ENCODE assay signal across 22 mouse cellular contexts in genomic region chr10:121116115-121116514, GRCm38 (mm10).
DNase-seq lines count a peak whose midpoint lies in the region; ATAC-seq lines count a peak whose summit lies in the region.
"Had no signal": no experiment of that assay in that cellular context is flagged by ENCODE, and none has a peak within 500 bp of the region (broad histone marks: within the 10 kb centered on the region; RNA-seq: fewer than 3 reads in every experiment).

No protein-coding gene starts in this region.

- H3K36me3 ChIP-seq in midbrain, embryonic 14.5 days (ENCODE audit: control insufficient read depth, insufficient read depth, low read length): no peaks in the 10 kb centered on the region
- no peaks in the 10 kb centered on the region for H3K36me3 ChIP-seq in midbrain, embryonic 16.5 days (ENCODE audit: control insufficient read depth, insufficient read depth, low read length)
- H3K36me3 ChIP-seq: embryonic facial prominence, embryonic 13.5 days; embryonic facial prominence, embryonic 15.5 days; forebrain, embryonic 10.5 days; forebrain, embryonic 12.5 days had no signal

- peak; percentile 23 for DNase-seq in midbrain, embryonic 14.5 days
- no peak for DNase-seq in left cerebral cortex, postnatal 25 days (ENCODE audit: low spot score in 2 of 2)
- DNase-seq in thymus, postnatal 36 days: no peak
- DNase-seq: adrenal gland, adult 2 months; adrenal gland, postnatal 10 days; adrenal gland, postnatal 25 days; cerebellum, adult 11 months; cerebellum, adult 18-20 months; cerebellum, adult 8-10 months; cerebellum, adult 9-11 months; cerebellum, postnatal 14 days; cerebellum, postnatal 36 days; embryo, embryonic 11 days had no signal

- intact Hi-C loops in left cerebral cortex, postnatal 25 days (cut with DNase I): no loop called here

- H3K4me2 ChIP-seq in midbrain, embryonic 14.5 days (ENCODE audit: low read length): no peak overlapping the region
- H3K4me2 ChIP-seq in midbrain, embryonic 16.5 days (ENCODE audit: low read length): no peak overlapping the region
- H3K4me2 ChIP-seq: embryonic facial prominence, embryonic 13.5 days; embryonic facial prominence, embryonic 15.5 days; forebrain, embryonic 12.5 days had no signal

- no peak overlapping the region for H3K9ac ChIP-seq in midbrain, embryonic 14.5 days (replicated peaks; ENCODE audit: low read length)
- H3K9ac ChIP-seq in midbrain, embryonic 16.5 days (ENCODE audit: low read depth, low read length): no peak overlapping the region
- H3K9ac ChIP-seq: embryonic facial prominence, embryonic 13.5 days; embryonic facial prominence, embryonic 15.5 days; forebrain, embryonic 12.5 days had no signal

- H3K9me3 ChIP-seq in midbrain, embryonic 14.5 days (ENCODE audit: control insufficient read depth, low read length): no peaks in the 10 kb centered on the region
- H3K9me3 ChIP-seq in midbrain, embryonic 16.5 days (replicated peaks; ENCODE audit: control insufficient read depth, low read length, poor library complexity, severe bottlenecking): no peaks in the 10 kb centered on the region
- H3K9me3 ChIP-seq: embryonic facial prominence, embryonic 13.5 days; forebrain, embryonic 12.5 days had no signal

- no peaks in the 10 kb centered on the region for H3K27me3 ChIP-seq in midbrain, embryonic 14.5 days (ENCODE audit: control insufficient read depth, insufficient read depth, low read length)
- H3K27me3 ChIP-seq in midbrain, embryonic 16.5 days (ENCODE audit: control insufficient read depth, insufficient read depth, low read depth, low read length): no peaks in the 10 kb centered on the region
- H3K27me3 ChIP-seq: embryonic facial prominence, embryonic 13.5 days; embryonic facial prominence, embryonic 15.5 days had no signal

- H3K27ac ChIP-seq in midbrain, embryonic 14.5 days (replicated peaks; ENCODE audit: low read depth, low read length): no peak overlapping the region
- H3K27ac ChIP-seq in midbrain, embryonic 16.5 days (ENCODE audit: low read length): no peak overlapping the region
- H3K27ac ChIP-seq: embryonic facial prominence, embryonic 13.5 days; embryonic facial prominence, embryonic 15.5 days; forebrain, embryonic 10.5 days; forebrain, embryonic 12.5 days had no signal

- H3K4me1 ChIP-seq in midbrain, embryonic 14.5 days (ENCODE audit: control insufficient read depth, insufficient read depth, low read length): no peaks in the 10 kb centered on the region
- H3K4me1 ChIP-seq in midbrain, embryonic 16.5 days (ENCODE audit: control insufficient read depth, insufficient read depth, low read length): no peaks in the 10 kb centered on the region
- H3K4me1 ChIP-seq: embryonic facial prominence, embryonic 13.5 days; embryonic facial prominence, embryonic 15.5 days; forebrain, embryonic 10.5 days; forebrain, embryonic 12.5 days had no signal

- ATAC-seq in midbrain, embryonic 14.5 days (ENCODE audit: low FRiP score, low TSS enrichment): no peak
- ATAC-seq in midbrain, embryonic 16.5 days: no peak
- ATAC-seq in granulocyte monocyte progenitor cell, adult 5-6 weeks (replicated peaks; ENCODE audit: poor library complexity, severe bottlenecking): peak; percentile 88
- peak; percentile 73 for ATAC-seq in megakaryocyte, adult 5-6 weeks (ENCODE audit: poor library complexity, severe bottlenecking)
- ATAC-seq: forebrain, embryonic 14.5 days had no signal

- H3K4me3 ChIP-seq in midbrain, embryonic 14.5 days (replicated peaks; ENCODE audit: low read depth, low read length): no peak overlapping the region
- no peak overlapping the region for H3K4me3 ChIP-seq in midbrain, embryonic 16.5 days (ENCODE audit: low read depth, low read length)
- H3K4me3 ChIP-seq: embryonic facial prominence, embryonic 13.5 days; embryonic facial prominence, embryonic 15.5 days; erythroblast, embryonic 14.5 days; forebrain, embryonic 10.5 days; forebrain, embryonic 12.5 days had no signal

Comparison
In these comparisons a context has a peak if more than half of its experiments do, and no peak if none do; other contexts are left out.
1. ATAC-seq: peak in granulocyte monocyte progenitor cell, adult 5-6 weeks (single experiment) and megakaryocyte, adult 5-6 weeks (single experiment); none in midbrain, embryonic 14.5 days (single experiment) and midbrain, embryonic 16.5 days (single experiment).